Mouse (Mus musculus): ENCODE measurements around the gene Gm2974. TPM values are rescaled to one million over a fixed set of nuclear protein-coding genes. Genes with fewer than 3 reads are reported as not detected.
A peak's percentile ranks its signal among the peaks of the same experiment; 100 is the strongest.
"Not testable (repeated sequence)": the region's sequence is repeated elsewhere in the genome, so short reads cannot be mapped to it uniquely, and the experiment has no call there.

Gm2974 gene
- total RNA-seq (2014; rRNA removed) (9.1 and 10.3 TPM in 2 replicates), polyA plus RNA-seq (2015; fragmentation: Nextera tagmentation; extraction: Ambion mirVana) (12.0 and 13.6 TPM in 2 replicates)

GRCm38 (mm10) chr14:4182491-4183210, at the start of gene Gm2974:
TSS of gene Gm2974 (plus strand) at chr14:4182576.
- H3K36me3 ChIP-seq (ENCODE audit: insufficient read depth); H3K9me3 ChIP-seq (ENCODE audit: low read length); H3K27me3 ChIP-seq (ENCODE audit: insufficient read depth, low read length); H3K27ac ChIP-seq (ENCODE audit: low read depth, low read length); ATAC-seq; H3K4me1 ChIP-seq (ENCODE audit: insufficient read depth): not testable (repeated sequence)
- peak; percentile 0 for DNase-seq
- H3K4me3 ChIP-seq (ENCODE audit: low read depth, low read length) = peak within 1 kb of the TSS; percentile 37
- peak within 1 kb of the TSS; percentile 57 for H3K4me2 ChIP-seq (ENCODE audit: low read depth)
- 15% methylated on average over 32 of the region's 59 CpGs for WGBS
- H3K9ac ChIP-seq = peak within 1 kb of the TSS; percentile 56

DNA sequence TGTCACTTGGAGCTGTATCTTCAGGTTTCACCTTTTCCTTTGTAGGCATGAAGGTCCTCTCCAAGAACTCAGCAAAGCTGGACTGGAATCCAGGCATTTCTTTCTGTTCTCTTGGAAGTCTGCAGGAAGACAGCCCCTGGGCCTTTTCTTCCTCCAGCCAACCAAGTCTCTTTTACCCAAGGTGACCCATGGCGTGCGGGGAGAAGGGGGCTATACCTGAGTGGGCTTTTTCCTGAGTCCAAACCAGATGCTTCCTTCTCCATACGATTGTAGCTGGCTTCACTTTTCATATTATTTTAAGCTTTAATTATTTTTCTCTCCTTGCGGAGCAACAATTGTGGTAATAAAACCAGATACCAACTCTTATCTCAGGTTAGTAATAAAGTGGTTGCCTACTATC, 40.7 kb upstream of the Gm2974 start:
- H3K27me3 ChIP-seq (ENCODE audit: insufficient read depth, low read length); DNase-seq: not testable (repeated sequence)
- WGBS = 94% methylated on average over 4 of the region's 4 CpGs

DNA sequence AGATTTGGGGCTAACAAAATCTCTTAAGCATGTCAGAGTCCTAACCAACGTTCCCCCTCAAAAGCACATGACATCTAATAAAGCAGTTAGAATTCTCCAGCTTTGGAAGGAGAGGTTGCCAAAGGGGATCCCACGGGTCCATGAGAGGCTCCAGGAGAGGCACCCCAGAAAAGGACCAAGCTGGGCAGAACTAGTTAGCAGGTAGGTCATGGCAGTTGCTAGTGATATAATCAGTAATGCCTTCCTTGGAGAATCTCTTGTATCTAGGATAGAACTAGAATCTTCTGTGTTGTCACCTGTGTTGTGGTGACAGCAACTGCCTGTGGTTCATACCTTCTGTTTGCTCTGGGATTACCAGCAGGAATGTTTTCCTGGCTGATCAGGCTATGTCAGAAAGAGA, 17.6 kb upstream of the Gm2974 start, which contains the start of gene Gm3127:
TSS of gene Gm3127 (plus strand) at position 301 of the 400 bp plus-strand sequence.
- not testable (repeated sequence) for H3K4me2 ChIP-seq (ENCODE audit: low read depth); ATAC-seq; H3K36me3 ChIP-seq (ENCODE audit: insufficient read depth); DNase-seq; H3K9ac ChIP-seq; H3K9me3 ChIP-seq (ENCODE audit: low read length); H3K4me1 ChIP-seq (ENCODE audit: insufficient read depth); H3K27ac ChIP-seq (ENCODE audit: low read depth, low read length); H3K4me3 ChIP-seq (ENCODE audit: low read depth, low read length); H3K27me3 ChIP-seq (ENCODE audit: insufficient read depth, low read length)
- no CpG with 5 or more reads among the region's 2 CpGs for WGBS

More for the DNA sequence above, 40.7 kb upstream of the Gm2974 start:
- not testable (repeated sequence) for ATAC-seq; H3K36me3 ChIP-seq (ENCODE audit: insufficient read depth); H3K9ac ChIP-seq; H3K4me3 ChIP-seq (ENCODE audit: low read depth, low read length); H3K4me2 ChIP-seq (ENCODE audit: low read depth); H3K27ac ChIP-seq (ENCODE audit: low read depth, low read length); H3K9me3 ChIP-seq (ENCODE audit: low read length); H3K4me1 ChIP-seq (ENCODE audit: insufficient read depth)

DNA sequence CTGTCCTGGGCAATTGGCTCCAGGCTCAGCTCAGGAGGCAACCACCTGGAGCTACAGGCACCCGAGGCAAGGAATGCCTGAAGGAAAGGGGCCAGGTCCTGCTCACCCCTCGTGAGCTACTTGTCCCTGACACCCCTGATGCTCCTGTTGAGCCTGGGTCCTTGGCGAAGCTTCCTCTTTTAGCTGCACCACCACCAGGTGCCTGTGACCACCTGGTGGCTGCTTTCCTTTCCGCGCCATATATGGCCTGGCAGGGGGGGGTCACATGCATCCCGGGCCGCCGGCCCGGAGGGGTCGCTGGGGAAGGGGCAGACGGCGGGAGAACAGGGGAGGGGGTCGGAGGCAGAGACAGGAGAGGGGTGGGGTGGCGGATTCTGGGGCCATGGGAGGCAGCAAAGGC, 346 bp upstream of the Gm2974 start:
- peak overlapping the region; percentile 57 for H3K4me2 ChIP-seq (ENCODE audit: low read depth)
- WGBS = 10% methylated on average over 14 of the region's 14 CpGs
- peak; percentile 24 for TF ChIP-seq CTCF (IDR thresholded peaks at IDR 0.05; ENCODE audit: low read depth)

DNA sequence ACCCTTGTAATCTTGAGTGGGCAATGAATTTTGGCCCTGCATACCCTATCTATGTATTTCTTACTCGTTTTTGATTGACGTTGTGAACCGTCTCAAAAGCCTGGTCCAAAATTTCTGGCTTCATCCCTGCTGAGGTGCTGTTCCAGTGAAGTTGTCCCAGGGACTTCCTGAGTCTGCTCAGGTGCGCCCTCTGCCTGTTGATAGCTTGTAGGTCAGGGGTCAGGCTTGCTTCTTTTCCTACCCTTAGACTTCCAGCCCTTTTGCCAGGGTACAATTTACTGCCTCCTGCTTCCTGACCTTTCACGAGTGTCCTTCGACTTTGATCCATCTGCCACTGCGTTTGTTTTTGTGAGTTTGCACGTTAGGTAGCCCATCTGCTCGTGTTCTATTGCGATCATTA, 999 bp downstream of the Gm2974 start:
- not testable (repeated sequence) for H3K27me3 ChIP-seq (ENCODE audit: insufficient read depth, low read length); H3K9ac ChIP-seq; H3K4me3 ChIP-seq (ENCODE audit: low read depth, low read length); H3K27ac ChIP-seq (ENCODE audit: low read depth, low read length); H3K4me1 ChIP-seq (ENCODE audit: insufficient read depth); H3K36me3 ChIP-seq (ENCODE audit: insufficient read depth); ATAC-seq; DNase-seq; H3K4me2 ChIP-seq (ENCODE audit: low read depth); H3K9me3 ChIP-seq (ENCODE audit: low read length)
- 41% methylated on average over 5 of the region's 10 CpGs for WGBS
- TF ChIP-seq CTCF (IDR thresholded peaks at IDR 0.05; ENCODE audit: low read depth) = peak; percentile 45

More for the DNA sequence above, 346 bp upstream of the Gm2974 start:
- peak; percentile 6 for DNase-seq
- not testable (repeated sequence) for H3K4me1 ChIP-seq (ENCODE audit: insufficient read depth); H3K9me3 ChIP-seq (ENCODE audit: low read length); H3K27ac ChIP-seq (ENCODE audit: low read depth, low read length); H3K27me3 ChIP-seq (ENCODE audit: insufficient read depth, low read length); ATAC-seq; H3K36me3 ChIP-seq (ENCODE audit: insufficient read depth)
- Histone ChIP-seq H3K4me3 (ENCODE audit: low read depth, low read length) (peak overlapping the region; percentile 37), H3K9ac (peak overlapping the region; percentile 56)

- no CpG with 5 or more reads among the region's 2 CpGs for WGBS
- not testable (repeated sequence) for H3K27ac ChIP-seq (ENCODE audit: low read depth, low read length); H3K27me3 ChIP-seq (ENCODE audit: insufficient read depth, low read length); H3K9ac ChIP-seq; H3K36me3 ChIP-seq (ENCODE audit: insufficient read depth); H3K4me3 ChIP-seq (ENCODE audit: low read depth, low read length); ATAC-seq; H3K4me2 ChIP-seq (ENCODE audit: low read depth); H3K9me3 ChIP-seq (ENCODE audit: low read length); H3K4me1 ChIP-seq (ENCODE audit: insufficient read depth); DNase-seq
Observed at GRCm38 (mm10) chr14:4249331-4249730, 67.0 kb downstream of the Gm2974 start, which contains the start of gene Gm3138. TSS of gene Gm3138 (plus strand) at chr14:4249631.

Other genes starting within 250 kb of the Gm2974 start
- 0.77 and 2.6 TPM in 2 replicates for gene Gm3095, start 219.0 kb upstream of the Gm2974 start, total RNA-seq (2014; rRNA removed)
- 0.77 and 1.1 TPM in 2 replicates for gene Gm3095, start 219.0 kb upstream of the Gm2974 start, polyA plus RNA-seq (2015; fragmentation: Nextera tagmentation; extraction: Ambion mirVana)
- not detected in 2 replicates for gene Gm3099, start 184.2 kb upstream of the Gm2974 start, total RNA-seq (2014; rRNA removed)
- not detected in 2 replicates for gene Gm3099, start 184.2 kb upstream of the Gm2974 start, polyA plus RNA-seq (2015; fragmentation: Nextera tagmentation; extraction: Ambion mirVana)
- gene Gm5796, start 158.6 kb upstream of the Gm2974 start, total RNA-seq (2014; rRNA removed) = 5.8 and 6.2 TPM in 2 replicates
- 5.0 and 6.9 TPM in 2 replicates for gene Gm5796, start 158.6 kb upstream of the Gm2974 start, polyA plus RNA-seq (2015; fragmentation: Nextera tagmentation; extraction: Ambion mirVana)
- not detected in 2 replicates for gene Gm3115, start 98.5 kb upstream of the Gm2974 start, total RNA-seq (2014; rRNA removed)
- not detected in 2 replicates for gene Gm3115, start 98.5 kb upstream of the Gm2974 start, polyA plus RNA-seq (2015; fragmentation: Nextera tagmentation; extraction: Ambion mirVana)
- gene Gm8108, start 72.0 kb upstream of the Gm2974 start, total RNA-seq (2014; rRNA removed) = 4.6 and 5.3 TPM in 2 replicates
- 5.5 and 5.7 TPM in 2 replicates for gene Gm8108, start 72.0 kb upstream of the Gm2974 start, polyA plus RNA-seq (2015; fragmentation: Nextera tagmentation; extraction: Ambion mirVana)
- gene Gm3127, start 17.5 kb upstream of the Gm2974 start, total RNA-seq (2014; rRNA removed) = not detected in 2 replicates
- gene Gm3127, start 17.5 kb upstream of the Gm2974 start, polyA plus RNA-seq (2015; fragmentation: Nextera tagmentation; extraction: Ambion mirVana) = not detected in 2 replicates
- 0.29 TPM in 1 of 2 replicates, not detected in the other for gene Gm3138, start 67.1 kb downstream of the Gm2974 start, total RNA-seq (2014; rRNA removed)
- not detected in 2 replicates for gene Gm3138, start 67.1 kb downstream of the Gm2974 start, polyA plus RNA-seq (2015; fragmentation: Nextera tagmentation; extraction: Ambion mirVana)
- not detected in 2 replicates for gene Gm3149, start 134.7 kb downstream of the Gm2974 start, total RNA-seq (2014; rRNA removed)
- gene Gm3149, start 134.7 kb downstream of the Gm2974 start, polyA plus RNA-seq (2015; fragmentation: Nextera tagmentation; extraction: Ambion mirVana) = 0.09 TPM in 1 of 2 replicates, not detected in the other
- gene 2610042L04Rik, start 152.2 kb downstream of the Gm2974 start, total RNA-seq (2014; rRNA removed) = 7.0 and 8.5 TPM in 2 replicates
- 9.1 and 12.6 TPM in 2 replicates for gene 2610042L04Rik, start 152.2 kb downstream of the Gm2974 start, polyA plus RNA-seq (2015; fragmentation: Nextera tagmentation; extraction: Ambion mirVana)
- gene Gm3159, start 214.9 kb downstream of the Gm2974 start, total RNA-seq (2014; rRNA removed) = not detected in 2 replicates
- not detected in 2 replicates for gene Gm3159, start 214.9 kb downstream of the Gm2974 start, polyA plus RNA-seq (2015; fragmentation: Nextera tagmentation; extraction: Ambion mirVana)
- gene Gm3164, start 232.9 kb downstream of the Gm2974 start, total RNA-seq (2014; rRNA removed) = 4.8 and 5.2 TPM in 2 replicates
- gene Gm3164, start 232.9 kb downstream of the Gm2974 start, polyA plus RNA-seq (2015; fragmentation: Nextera tagmentation; extraction: Ambion mirVana) = 4.6 and 6.7 TPM in 2 replicates
- gene Gm3173, start 248.4 kb downstream of the Gm2974 start, total RNA-seq (2014; rRNA removed) = 1.7 and 2.8 TPM in 2 replicates
- gene Gm3173, start 248.4 kb downstream of the Gm2974 start, polyA plus RNA-seq (2015; fragmentation: Nextera tagmentation; extraction: Ambion mirVana) = 1.7 and 3.3 TPM in 2 replicates